Mouse (Mus musculus): ENCODE measurements around the gene Rnf149. TPM values are rescaled to one million over a fixed set of nuclear protein-coding genes. Genes with fewer than 3 reads are reported as not detected.

The Rnf149 gene
- polyA plus RNA-seq, 1 experiment from 2014 or later, result 35.1 TPM

DNA sequence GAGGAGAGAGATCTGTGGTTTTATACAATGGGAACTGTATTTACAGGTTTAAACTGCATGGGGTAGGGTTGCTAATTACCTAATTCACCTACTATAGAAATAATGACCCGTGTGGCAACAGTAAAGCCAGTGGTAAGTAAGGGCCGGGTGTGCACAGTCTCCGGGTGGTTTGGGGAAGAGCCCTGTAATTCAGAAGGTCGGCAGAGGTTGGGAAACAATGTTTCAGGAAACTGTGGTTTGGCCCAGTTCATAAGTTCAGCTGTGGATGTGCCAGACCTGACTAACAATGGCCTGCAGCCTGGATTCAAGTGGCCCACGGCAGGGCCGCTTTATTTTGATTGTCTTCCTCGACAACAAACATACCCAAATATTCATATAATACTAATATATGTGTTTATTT is 51.4 kb downstream of the Rnf149 start:
- Histone ChIP-seq H3K9ac (no peak overlapping the region), H3K27ac (no peak overlapping the region), H3K9me3 (no peaks in the 10 kb centered on the region), H3K4me2 (no peak overlapping the region), H3K4me1 (no peaks in the 10 kb centered on the region), H3K27me3 (replicated peaks) (no peaks in the 10 kb centered on the region), H3K4me3 (replicated peaks) (no peak overlapping the region), H3K36me3 (no peaks in the 10 kb centered on the region)
- no peak for ATAC-seq (ENCODE audit: insufficient read depth, low FRiP score, low read depth)
- WGBS, result 76% methylated on average over 7 of the region's 7 CpGs

DNA sequence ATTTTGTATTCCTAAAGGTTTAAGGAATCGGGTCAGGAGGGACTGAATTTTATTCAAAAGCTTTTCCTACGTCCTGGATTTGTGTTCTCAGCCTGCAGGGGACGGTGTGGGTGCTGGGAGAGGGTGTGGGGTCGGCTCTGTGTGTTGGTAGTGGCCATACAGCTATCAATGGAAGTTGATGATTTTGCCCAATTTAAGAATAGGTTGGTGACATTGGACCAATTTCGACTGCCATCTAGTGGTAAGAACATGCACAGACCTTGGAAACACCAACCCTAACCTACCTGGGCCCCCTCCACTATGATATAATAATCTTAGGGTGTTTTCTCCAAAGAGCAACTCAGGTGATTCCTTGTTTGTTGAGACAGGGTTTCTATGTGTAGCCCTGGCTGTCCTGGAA is 54.7 kb downstream of the Rnf149 start:
- H3K27ac ChIP-seq, result no peak overlapping the region
- H3K9me3 ChIP-seq, result no peaks in the 10 kb centered on the region
- H3K9ac ChIP-seq, result no peak overlapping the region
- no peaks in the 10 kb centered on the region for H3K27me3 ChIP-seq (replicated peaks)
- ATAC-seq (ENCODE audit: insufficient read depth, low FRiP score, low read depth), result no peak
- no peak overlapping the region for H3K4me3 ChIP-seq (replicated peaks)
- H3K36me3 ChIP-seq, result no peaks in the 10 kb centered on the region
- 29% methylated on average over 5 of the region's 5 CpGs for whole genome bisulfite sequencing
- no peaks in the 10 kb centered on the region for H3K4me1 ChIP-seq
- H3K4me2 ChIP-seq, result no peak overlapping the region

DNA sequence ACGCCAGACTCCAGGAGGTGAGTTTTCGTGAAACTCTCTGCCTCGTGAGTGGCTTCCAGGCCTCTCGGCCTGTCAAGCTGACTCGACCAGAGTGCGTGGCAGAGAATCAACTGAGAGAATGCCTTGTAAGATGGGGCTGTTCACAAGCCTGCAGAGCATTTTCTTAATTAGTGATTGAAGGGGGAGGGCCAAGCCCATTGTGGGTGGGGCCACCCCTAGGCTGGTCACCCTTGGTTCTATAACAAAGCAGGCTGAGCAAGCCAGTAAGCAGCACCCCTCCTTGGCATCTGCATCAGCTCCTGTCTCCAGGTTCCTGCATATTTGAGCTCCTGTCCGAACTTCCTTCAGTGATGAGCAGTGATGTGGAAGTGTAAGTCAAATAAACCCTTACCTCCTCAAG is 55.9 kb downstream of the Rnf149 start:
- no peaks in the 10 kb centered on the region for H3K36me3 ChIP-seq
- no peaks in the 10 kb centered on the region for H3K4me1 ChIP-seq
- ATAC-seq (ENCODE audit: insufficient read depth, low FRiP score, low read depth), result no peak
- no peak overlapping the region for H3K9ac ChIP-seq
- H3K27me3 ChIP-seq (replicated peaks), result no peaks in the 10 kb centered on the region
- H3K4me3 ChIP-seq (replicated peaks), result no peak overlapping the region
- H3K4me2 ChIP-seq, result no peak overlapping the region
- H3K9me3 ChIP-seq, result no peaks in the 10 kb centered on the region
- H3K27ac ChIP-seq, result no peak overlapping the region
- WGBS, result 88% methylated on average over 7 of the region's 7 CpGs

DNA sequence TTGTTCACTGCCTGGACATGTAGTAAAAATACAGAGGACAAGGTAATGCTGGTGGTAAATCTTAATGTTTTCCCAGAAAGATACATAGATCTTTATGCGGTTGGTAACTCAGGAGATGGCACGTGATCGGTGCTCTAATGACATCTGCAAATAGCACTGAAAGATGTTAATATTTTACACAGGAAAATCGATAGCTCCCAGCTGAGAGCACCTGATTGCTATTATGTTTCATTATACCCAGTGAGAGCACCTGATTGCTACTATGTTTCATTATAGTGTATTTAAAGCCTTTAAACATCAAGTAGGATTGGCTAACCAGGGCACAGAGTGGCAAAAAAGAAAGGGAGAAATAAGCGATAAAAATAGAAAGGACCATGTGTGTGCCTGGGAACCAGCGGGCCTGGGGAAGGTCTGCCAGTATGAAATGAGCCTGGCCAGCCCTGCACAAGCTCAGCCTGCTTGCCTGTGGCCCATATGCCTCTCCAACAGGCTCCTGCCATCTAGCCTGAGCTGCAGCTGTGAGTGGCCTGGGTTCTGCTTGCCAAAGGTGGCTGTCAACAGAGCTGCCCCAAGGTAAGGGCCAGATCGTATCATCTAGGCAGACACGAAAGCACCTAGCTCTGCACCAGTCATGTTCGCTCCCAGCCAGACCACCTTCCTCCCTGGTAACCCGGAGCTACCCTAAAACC is 61.8 kb downstream of the Rnf149 start:
- Histone ChIP-seq H3K9me3 (no peaks in the 10 kb centered on the region), H3K4me2 (no peak overlapping the region), H3K4me1 (no peaks in the 10 kb centered on the region), H3K4me3 (replicated peaks) (no peak overlapping the region), H3K9ac (no peak overlapping the region), H3K36me3 (no peaks in the 10 kb centered on the region), H3K27me3 (replicated peaks) (no peaks in the 10 kb centered on the region), H3K27ac (0 out of 2 replicates have a peak overlapping the region, but pooled peaks have one; percentile 26)
- no peak for ATAC-seq (ENCODE audit: insufficient read depth, low FRiP score, low read depth)
- 76% methylated on average over 10 of the region's 10 CpGs for WGBS

DNA sequence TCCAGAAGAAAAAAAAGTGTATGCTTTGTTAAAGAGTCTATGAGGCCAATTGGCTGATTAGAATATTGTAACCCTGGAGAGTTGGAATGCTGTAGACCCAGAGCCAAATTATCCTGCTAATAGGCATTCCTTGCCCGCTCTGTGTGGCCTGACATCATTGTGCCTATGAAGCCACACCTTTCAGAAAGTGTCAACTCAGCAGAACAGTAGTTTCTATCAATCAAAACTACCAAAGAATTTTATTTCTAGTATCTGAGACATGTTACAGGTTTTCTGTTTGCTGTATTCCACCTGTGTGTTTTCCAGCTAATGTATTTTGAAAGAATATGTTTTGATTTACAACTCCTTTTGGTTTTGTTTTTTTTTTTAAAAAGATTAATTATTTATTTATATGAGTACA is 65.0 kb downstream of the Rnf149 start:
- Histone ChIP-seq H3K4me2 (no peak overlapping the region), H3K4me1 (no peaks in the 10 kb centered on the region), H3K36me3 (no peaks in the 10 kb centered on the region), H3K4me3 (replicated peaks) (no peak overlapping the region), H3K9ac (no peak overlapping the region), H3K9me3 (no peaks in the 10 kb centered on the region), H3K27me3 (replicated peaks) (no peaks in the 10 kb centered on the region), H3K27ac (no peak overlapping the region)
- WGBS, result 70% methylated on average over 1 of the region's 1 CpGs
- no peak for ATAC-seq (ENCODE audit: insufficient read depth, low FRiP score, low read depth)

DNA sequence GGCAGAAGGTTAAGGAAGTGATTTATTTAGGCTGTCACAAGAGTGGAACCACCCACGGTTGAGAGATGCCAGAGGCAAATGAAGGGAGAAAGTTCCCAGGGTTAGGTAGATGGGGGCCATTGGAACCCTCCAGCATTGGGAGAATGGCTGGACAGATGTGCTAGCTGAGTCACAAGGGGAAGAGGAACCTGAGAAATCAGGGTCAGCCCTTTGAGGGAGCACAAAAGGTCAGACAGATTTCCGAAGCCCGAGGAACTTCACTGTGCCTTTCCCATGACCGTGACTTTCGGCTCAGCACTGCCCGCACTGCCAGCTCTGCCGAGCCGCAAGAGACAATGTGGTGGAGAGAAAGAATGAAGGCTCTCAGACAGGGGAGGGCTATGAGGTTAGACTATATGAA is 65.4 kb downstream of the Rnf149 start:
- Histone ChIP-seq H3K4me3 (replicated peaks) (no peak overlapping the region), H3K27ac (no peak overlapping the region), H3K36me3 (no peaks in the 10 kb centered on the region), H3K9ac (no peak overlapping the region), H3K27me3 (replicated peaks) (no peaks in the 10 kb centered on the region), H3K4me1 (no peaks in the 10 kb centered on the region), H3K4me2 (no peak overlapping the region), H3K9me3 (no peaks in the 10 kb centered on the region)
- ATAC-seq (ENCODE audit: insufficient read depth, low FRiP score, low read depth), result no peak
- WGBS, result 68% methylated on average over 8 of the region's 8 CpGs

DNA sequence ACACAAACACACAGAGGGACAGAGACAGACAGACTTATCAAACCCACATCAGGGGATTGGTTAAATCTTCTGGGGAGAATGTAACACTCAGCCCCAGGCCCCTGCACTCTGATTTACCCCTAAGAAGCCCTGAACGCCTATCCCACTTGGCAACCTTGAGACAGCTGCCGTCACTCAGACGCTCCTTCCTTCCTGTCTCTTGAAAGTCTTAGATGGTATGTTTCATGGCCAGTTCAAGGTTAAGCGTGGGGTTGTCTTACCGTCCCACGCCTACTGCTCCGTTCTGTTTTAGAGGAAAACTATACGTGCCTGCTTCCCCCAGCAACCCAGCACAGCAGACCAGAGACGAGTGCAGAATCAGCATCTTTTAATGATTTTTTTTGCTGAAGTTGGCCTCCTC is 71.6 kb downstream of the Rnf149 start:
- H3K36me3 ChIP-seq, result no peaks in the 10 kb centered on the region
- ATAC-seq (ENCODE audit: insufficient read depth, low FRiP score, low read depth), result no peak
- no peak overlapping the region for H3K4me2 ChIP-seq
- WGBS, result 56% methylated on average over 9 of the region's 9 CpGs
- no peaks in the 10 kb centered on the region for H3K27me3 ChIP-seq (replicated peaks)
- no peaks in the 10 kb centered on the region for H3K9me3 ChIP-seq
- no peak overlapping the region for H3K27ac ChIP-seq
- H3K4me3 ChIP-seq (replicated peaks), result no peak overlapping the region
- H3K4me1 ChIP-seq, result no peaks in the 10 kb centered on the region
- no peak overlapping the region for H3K9ac ChIP-seq

DNA sequence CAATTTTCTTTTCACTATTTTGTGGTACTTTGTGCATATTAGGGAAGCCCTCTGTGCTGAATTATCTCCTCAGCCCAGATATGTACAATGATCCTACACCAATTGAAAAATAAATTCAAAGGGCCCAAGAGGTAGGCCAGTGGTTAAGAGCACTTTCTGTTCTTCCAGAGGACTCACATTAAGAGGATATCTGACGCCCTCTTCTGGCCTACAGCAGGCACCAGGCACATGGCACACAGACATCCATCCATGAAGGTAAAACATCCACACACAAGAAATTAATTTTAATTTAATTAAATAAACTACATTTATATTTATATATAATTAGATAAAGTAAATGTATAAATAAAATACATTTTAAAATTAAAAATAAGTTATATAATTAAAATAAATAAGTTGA is 72.9 kb downstream of the Rnf149 start:
- Histone ChIP-seq H3K27ac (no peak overlapping the region), H3K4me1 (no peaks in the 10 kb centered on the region), H3K9ac (no peak overlapping the region), H3K9me3 (no peaks in the 10 kb centered on the region), H3K4me3 (replicated peaks) (no peak overlapping the region), H3K27me3 (replicated peaks) (no peaks in the 10 kb centered on the region), H3K4me2 (no peak overlapping the region), H3K36me3 (no peaks in the 10 kb centered on the region)
- 3% methylated on average over 1 of the region's 1 CpGs for WGBS
- ATAC-seq (ENCODE audit: insufficient read depth, low FRiP score, low read depth), result no peak

DNA sequence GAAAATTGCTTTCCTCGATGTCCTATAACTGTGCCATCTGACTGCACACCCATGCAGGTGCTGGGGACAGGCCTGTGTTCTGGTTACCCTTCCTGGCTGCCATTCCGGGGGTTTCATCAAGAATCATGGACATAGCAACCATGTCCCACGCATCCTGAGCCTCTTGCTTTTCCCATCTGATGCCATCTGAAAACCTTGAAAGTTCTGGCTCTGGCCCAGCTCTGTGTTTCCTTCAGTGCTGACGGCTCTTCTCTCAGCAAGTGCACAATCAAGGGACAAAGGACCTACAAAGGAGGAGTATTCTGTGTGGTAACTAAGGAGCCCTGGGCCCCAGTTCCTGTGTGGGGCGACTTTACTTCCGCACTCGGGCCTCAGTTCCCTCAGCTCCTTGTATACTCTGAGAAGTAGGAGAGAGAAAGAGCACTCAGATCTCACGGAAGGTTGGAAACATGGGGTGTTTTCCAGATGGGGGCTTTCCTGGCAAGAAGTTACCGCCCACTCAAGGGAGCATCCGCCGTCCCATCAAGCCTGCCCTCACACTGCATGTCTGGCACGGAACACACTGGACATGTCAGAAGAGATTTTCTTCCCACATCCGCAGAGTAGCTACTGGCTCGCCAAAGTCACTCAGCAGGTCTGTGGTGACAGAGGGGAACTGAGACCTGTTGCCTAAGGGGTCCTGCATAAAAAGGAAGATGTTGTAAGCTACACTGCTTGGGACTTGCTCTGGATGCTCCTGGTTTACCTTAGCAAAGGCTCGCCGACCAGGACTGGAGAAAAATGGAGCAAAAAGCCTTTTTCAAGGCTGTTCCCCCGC is 74.2 kb downstream of the Rnf149 start:
- no peaks in the 10 kb centered on the region for H3K36me3 ChIP-seq
- ATAC-seq (ENCODE audit: insufficient read depth, low FRiP score, low read depth), result no peak
- no peaks in the 10 kb centered on the region for H3K9me3 ChIP-seq
- H3K27ac ChIP-seq, result no peak overlapping the region
- H3K4me3 ChIP-seq (replicated peaks), result no peak overlapping the region
- H3K27me3 ChIP-seq (replicated peaks), result no peaks in the 10 kb centered on the region
- no peak overlapping the region for H3K4me2 ChIP-seq
- no peak overlapping the region for H3K9ac ChIP-seq
- H3K4me1 ChIP-seq, result no peaks in the 10 kb centered on the region
- 77% methylated on average over 17 of the region's 17 CpGs for WGBS

Other genes with a start within 250 kb of the Rnf149 start
- gene Rpl31, start 209.6 kb downstream of the Rnf149 start, polyA plus RNA-seq (2015; fragmentation: Nextera tagmentation; extraction: Ambion mirVana), result 421 and 487 TPM in 2 replicates
- 11.7 and 12.5 TPM in 2 replicates for gene Tbc1d8, start 98.7 kb downstream of the Rnf149 start, polyA plus RNA-seq (2015; fragmentation: Nextera tagmentation; extraction: Ambion mirVana)
- 20.3 and 22.3 TPM in 2 replicates for gene Cnot11, start 42.4 kb downstream of the Rnf149 start, polyA plus RNA-seq (2015; fragmentation: Nextera tagmentation; extraction: Ambion mirVana)
- gene Creg2, start 74.1 kb upstream of the Rnf149 start, polyA plus RNA-seq (2015; fragmentation: Nextera tagmentation; extraction: Ambion mirVana), result 0.19 and 0.45 TPM in 2 replicates
- gene Rfx8, start 143.6 kb upstream of the Rnf149 start, polyA plus RNA-seq (2015; fragmentation: Nextera tagmentation; extraction: Ambion mirVana), result 0.08 and 0.22 TPM in 2 replicates
- gene Gm3646, start 227.9 kb upstream of the Rnf149 start, polyA plus RNA-seq (2015; fragmentation: Nextera tagmentation; extraction: Ambion mirVana), result 0.63 TPM in 1 of 2 replicates, not detected in the other

Data from stomach, embryonic 15.5 days (tissue).